Mouse (Mus musculus) heart, embryonic 13.5 days (tissue): ENCODE measurements around the gene Ctnna2. TPM values are rescaled to one million over a fixed set of nuclear protein-coding genes. Genes with fewer than 3 reads are reported as not detected.

Experiments
- ATAC-seq: fragments of 200-750 bp; cut with Nextera tagmentation; 2 replicates; pipeline ENCODE4 v1.8.0; 2017; ENCODE audit warnings: moderate TSS enrichment; ENCODE audit not compliant: insufficient number of reproducible peaks, low FRiP score, low TSS enrichment; ENCODE audit errors: extremely low read depth
- H3K27ac ChIP-seq: fragments of 300-500 bp; sonication (generic); replicated peaks from 2 replicates; pipeline ENCODE4 v1.5.1; 2015; ENCODE audit warnings: moderate library complexity, mild to moderate bottlenecking, inconsistent platforms
- H3K27me3 ChIP-seq: fragments of 300-500 bp; sonication (generic); replicated peaks from 2 replicates; pipeline ENCODE4 v1.6.1; 2015; ENCODE audit warnings: mild to moderate bottlenecking, inconsistent platforms
- H3K36me3 ChIP-seq: fragments of 300-500 bp; sonication (generic); 2 replicates; pipeline ENCODE4 v1.6.1; 2015; ENCODE audit warnings: mild to moderate bottlenecking, inconsistent platforms
- H3K4me1 ChIP-seq: fragments of 300-500 bp; sonication (generic); 2 replicates; pipeline ENCODE4 v1.6.1; 2015; ENCODE audit warnings: inconsistent platforms
- H3K4me2 ChIP-seq: fragments of 300-500 bp; sonication (generic); 2 replicates; pipeline ENCODE4 v1.6.1; 2015; ENCODE audit warnings: inconsistent platforms, mild to moderate bottlenecking, moderate library complexity
- H3K4me3 ChIP-seq: fragments of 300-500 bp; sonication (generic); 2 replicates; pipeline ENCODE4 v1.5.1; 2015; ENCODE audit warnings: moderate library complexity, mild to moderate bottlenecking, inconsistent platforms
- H3K9ac ChIP-seq: fragments of 300-500 bp; sonication (generic); 2 replicates; pipeline ENCODE4 v1.6.1; 2015; ENCODE audit warnings: inconsistent platforms, mild to moderate bottlenecking, moderate library complexity
- H3K9me3 ChIP-seq: fragments of 300-500 bp; sonication (generic); 2 replicates; pipeline ENCODE4 v1.6.1; 2016; ENCODE audit warnings: inconsistent platforms
- WGBS: fragments of 180-500 bp; shearing (Covaris S2); methylation state at CpG from one replicate; pipeline ENCODE4 v1.1.7; 2015; ENCODE audit warnings: mixed read lengths; 5-methylcytosine and 5-hydroxymethylcytosine counted together
- polyA plus RNA-seq: library from polyadenylated mRNA; unstranded; fragments of >200 nt; fragmentation: Nextera tagmentation; extraction: Ambion mirVana; gene quantifications from 2 replicates; pipeline ENCODE4 v1.2.1, GENCODE M21; 2015

The Ctnna2 gene
- polyA plus RNA-seq, 1 experiment from 2014 or later: 2.2 TPM

DNA sequence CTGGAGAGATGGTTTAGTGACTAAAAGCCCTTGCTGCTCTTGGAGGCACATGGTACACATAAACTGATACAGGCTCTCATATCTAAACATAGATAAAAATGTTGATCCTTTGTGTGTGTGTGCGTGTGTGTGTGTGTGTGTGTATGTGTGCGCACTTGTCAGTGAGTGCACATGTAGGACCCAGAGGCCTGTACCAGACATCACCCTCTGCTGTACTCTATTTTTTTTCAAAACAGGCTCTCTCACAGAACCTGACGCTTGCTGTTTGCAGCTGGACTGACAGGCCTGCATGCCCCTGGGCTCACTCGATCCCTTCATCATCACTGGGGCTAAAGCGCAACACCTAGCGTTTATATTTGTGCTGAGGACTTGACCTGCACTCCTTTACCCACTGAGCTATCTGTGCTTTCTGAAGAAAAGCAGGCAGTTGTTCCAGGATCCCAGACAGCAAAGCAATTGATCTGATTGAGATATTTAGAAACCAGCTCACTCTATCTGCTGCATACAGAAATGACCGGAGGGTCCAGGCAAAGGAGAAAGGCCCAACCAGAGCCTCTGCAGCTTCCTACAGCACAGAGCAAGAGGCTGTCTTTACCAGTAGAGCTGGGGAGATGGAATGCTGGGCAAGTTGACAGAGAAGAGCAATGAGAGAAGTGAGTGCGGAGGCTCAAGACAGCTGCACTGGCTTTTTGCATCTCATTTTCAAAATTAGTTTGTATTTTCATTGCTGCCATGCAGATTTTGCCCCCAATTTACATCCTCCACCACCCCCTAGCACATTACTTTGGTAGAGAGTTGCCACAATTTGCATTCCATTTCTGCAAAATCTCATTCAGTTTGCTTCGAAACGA is 870.2 kb downstream of the Ctnna2 start:
- no peak for ATAC-seq
- Histone ChIP-seq H3K9ac (no peak overlapping the region), H3K27ac (no peak overlapping the region), H3K4me1 (no peaks in the 10 kb centered on the region), H3K4me2 (no peak overlapping the region), H3K9me3 (no peaks in the 10 kb centered on the region), H3K27me3 (no peaks in the 10 kb centered on the region), H3K4me3 (no peak overlapping the region), H3K36me3 (no peaks in the 10 kb centered on the region)
- WGBS: 70% methylated on average over 10 of the region's 10 CpGs

DNA sequence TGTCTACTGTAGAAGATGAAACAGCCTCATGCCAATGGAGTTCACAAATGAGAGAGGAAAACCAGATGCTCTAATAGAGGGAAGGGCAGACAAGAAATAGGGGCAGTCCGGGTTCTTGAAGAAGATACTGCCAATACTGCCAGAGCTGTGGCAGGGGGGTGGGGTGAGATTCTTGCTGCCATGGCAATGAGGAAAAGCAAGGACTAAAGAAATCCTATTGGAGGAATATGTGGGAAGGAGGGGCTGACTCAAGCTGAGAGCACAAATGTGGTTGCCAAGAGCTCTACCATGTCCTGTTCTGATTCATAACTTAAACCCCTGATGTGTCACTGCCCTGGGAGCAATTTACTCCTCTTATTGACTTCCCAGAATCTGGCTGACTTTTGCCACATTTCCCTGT is 878.5 kb downstream of the Ctnna2 start:
- 24% methylated on average over 1 of the region's 1 CpGs for WGBS
- Histone ChIP-seq H3K4me2 (no peak overlapping the region), H3K36me3 (no peaks in the 10 kb centered on the region), H3K27ac (no peak overlapping the region), H3K9ac (no peak overlapping the region), H3K27me3 (no peaks in the 10 kb centered on the region), H3K4me1 (no peaks in the 10 kb centered on the region), H3K4me3 (no peak overlapping the region), H3K9me3 (no peaks in the 10 kb centered on the region)
- ATAC-seq: no peak

DNA sequence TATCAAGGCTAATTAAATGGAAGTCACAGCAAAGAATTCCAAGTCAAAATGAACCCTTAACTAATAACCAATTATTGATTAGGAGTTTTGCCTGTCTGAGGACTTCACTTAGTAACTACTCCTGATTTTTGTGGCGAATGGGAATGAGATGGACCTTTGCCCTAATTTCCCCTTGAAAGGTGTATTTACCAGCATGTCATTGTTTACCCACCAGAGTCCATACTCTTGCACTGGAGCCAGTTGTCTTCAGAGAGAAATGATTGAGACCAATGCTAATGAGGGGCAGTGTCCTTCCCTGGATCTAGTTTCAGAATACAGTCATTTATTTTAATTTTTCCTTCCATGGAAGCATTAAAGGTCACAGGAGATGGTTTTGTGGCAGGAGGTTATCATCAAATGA is 881.0 kb downstream of the Ctnna2 start:
- no peak overlapping the region for H3K9ac ChIP-seq
- no peak overlapping the region for H3K4me3 ChIP-seq
- H3K9me3 ChIP-seq: no peaks in the 10 kb centered on the region
- no peak overlapping the region for H3K27ac ChIP-seq
- H3K36me3 ChIP-seq: no peaks in the 10 kb centered on the region
- WGBS: 77% methylated on average over 1 of the region's 1 CpGs
- no peak for ATAC-seq
- H3K4me2 ChIP-seq: no peak overlapping the region
- H3K4me1 ChIP-seq: no peaks in the 10 kb centered on the region
- H3K27me3 ChIP-seq: no peaks in the 10 kb centered on the region

DNA sequence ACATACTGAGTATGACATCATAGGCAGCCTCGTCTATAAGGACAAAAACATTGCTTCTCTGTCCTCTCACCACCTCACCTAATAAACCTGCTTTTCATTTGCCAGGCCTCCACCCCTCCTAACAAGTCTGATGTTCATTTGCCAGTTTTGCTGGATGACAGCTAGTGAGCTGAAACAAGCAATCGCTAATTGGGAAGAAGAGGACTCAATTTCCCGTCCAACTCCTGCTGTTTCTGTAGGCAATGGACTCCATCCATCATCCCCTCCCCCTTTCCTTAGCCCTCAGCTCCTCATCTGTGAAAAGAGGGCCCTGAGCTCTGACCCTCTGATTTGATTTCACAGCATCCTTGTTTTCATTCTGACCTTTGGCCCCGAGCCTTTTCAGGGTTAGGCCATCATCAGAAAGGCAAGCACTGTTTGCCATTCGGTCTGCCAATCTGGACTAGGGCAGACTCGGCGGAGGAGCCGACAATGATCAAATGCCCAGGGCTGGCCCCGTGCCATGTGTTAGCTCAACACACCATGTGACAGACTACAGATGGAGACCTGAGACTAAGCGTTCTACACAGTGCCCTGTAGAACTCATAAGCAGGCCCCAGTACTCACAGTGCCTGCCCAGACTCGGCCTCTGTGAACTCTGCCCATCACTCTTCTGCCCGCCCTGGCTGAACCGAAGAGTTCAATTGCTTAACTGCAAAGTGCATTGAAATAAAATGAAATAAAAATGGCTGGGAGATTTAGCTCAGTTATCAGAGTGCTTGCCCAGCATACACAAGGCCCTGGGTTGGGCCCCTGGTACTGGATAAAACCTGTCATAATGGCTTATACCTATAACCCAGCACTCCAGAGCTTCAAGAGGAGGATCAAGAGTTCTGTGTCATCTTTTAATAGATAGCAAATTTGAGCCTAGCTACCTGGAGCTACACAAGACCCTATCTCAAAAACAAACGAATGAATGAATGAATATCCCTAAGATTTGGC is 903.8 kb downstream of the Ctnna2 start:
- Histone ChIP-seq H3K36me3 (no peaks in the 10 kb centered on the region), H3K4me2 (no peak overlapping the region), H3K4me3 (no peak overlapping the region), H3K27ac (no peak overlapping the region), H3K27me3 (no peaks in the 10 kb centered on the region), H3K9me3 (no peaks in the 10 kb centered on the region), H3K4me1 (no peaks in the 10 kb centered on the region), H3K9ac (no peak overlapping the region)
- no peak for ATAC-seq
- 68% methylated on average over 14 of the region's 14 CpGs for WGBS

DNA sequence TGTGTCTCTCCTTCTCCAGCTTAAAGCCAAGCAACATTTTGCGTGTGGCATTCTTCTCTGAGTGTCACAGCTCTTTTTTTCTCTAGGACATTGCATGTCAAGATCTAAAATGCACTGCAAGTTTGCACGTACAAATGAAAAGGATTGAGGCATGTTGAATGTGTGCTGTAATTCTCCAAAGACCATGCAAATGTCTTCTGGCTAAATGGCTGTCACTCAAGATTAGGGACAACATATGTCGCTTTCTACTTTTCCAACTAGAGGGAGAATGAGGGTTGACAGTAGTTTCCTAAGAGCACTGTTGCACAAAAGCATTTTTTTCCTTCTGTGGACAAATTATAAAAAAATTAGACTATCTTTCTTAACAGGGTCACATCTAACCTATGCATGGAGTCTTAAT is 909.9 kb downstream of the Ctnna2 start:
- WGBS: 74% methylated on average over 3 of the region's 3 CpGs
- H3K36me3 ChIP-seq: no peaks in the 10 kb centered on the region
- H3K4me2 ChIP-seq: no peak overlapping the region
- H3K27me3 ChIP-seq: no peaks in the 10 kb centered on the region
- H3K9ac ChIP-seq: no peak overlapping the region
- no peaks in the 10 kb centered on the region for H3K4me1 ChIP-seq
- no peaks in the 10 kb centered on the region for H3K9me3 ChIP-seq
- H3K27ac ChIP-seq: no peak overlapping the region
- ATAC-seq: no peak
- no peak overlapping the region for H3K4me3 ChIP-seq

DNA sequence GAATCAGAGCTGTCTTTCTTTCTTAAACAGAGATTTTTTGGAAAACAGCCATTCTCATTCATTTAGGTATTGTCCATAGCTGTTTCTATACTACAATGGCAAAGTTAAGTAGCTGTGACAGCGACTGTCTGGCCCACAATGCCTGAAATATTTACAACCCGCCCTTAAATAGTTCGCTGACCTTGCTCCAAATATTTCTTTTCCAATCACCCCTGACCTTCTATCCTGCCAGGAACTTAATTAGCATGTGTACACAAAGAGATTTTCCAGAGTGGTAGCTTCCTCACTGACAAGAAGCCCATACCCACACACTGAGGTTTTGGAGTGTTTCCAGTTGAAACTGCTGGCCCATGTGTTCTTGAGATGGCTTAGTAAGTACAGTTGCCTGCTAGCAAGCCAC is 928.8 kb downstream of the Ctnna2 start:
- WGBS: 57% methylated on average over 3 of the region's 3 CpGs
- no peaks in the 10 kb centered on the region for H3K4me1 ChIP-seq
- no peaks in the 10 kb centered on the region for H3K9me3 ChIP-seq
- H3K4me3 ChIP-seq: no peak overlapping the region
- no peaks in the 10 kb centered on the region for H3K27me3 ChIP-seq
- H3K9ac ChIP-seq: no peak overlapping the region
- H3K27ac ChIP-seq: no peak overlapping the region
- ATAC-seq: no peak
- no peaks in the 10 kb centered on the region for H3K36me3 ChIP-seq
- no peak overlapping the region for H3K4me2 ChIP-seq

DNA sequence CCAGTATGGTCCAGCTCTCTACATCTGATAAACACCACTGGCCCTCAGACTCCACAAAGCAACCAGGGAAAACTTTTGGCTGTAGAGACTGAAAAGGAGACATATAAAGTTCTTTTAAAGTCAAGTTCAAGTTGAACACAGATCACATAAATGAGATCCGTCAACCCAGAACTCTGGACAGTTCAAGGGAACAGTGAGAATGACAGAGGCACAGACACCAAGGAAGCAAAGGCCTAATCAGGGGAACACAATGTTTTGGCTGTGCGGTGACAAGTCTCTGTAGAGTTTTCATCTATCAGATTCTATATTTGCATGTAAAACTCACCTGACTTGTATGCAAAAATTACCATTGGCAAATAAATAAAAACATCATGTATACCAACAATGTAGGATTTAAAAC is 929.3 kb downstream of the Ctnna2 start:
- Histone ChIP-seq H3K4me2 (no peak overlapping the region), H3K4me1 (no peaks in the 10 kb centered on the region), H3K36me3 (no peaks in the 10 kb centered on the region), H3K9me3 (no peaks in the 10 kb centered on the region), H3K27me3 (no peaks in the 10 kb centered on the region), H3K9ac (no peak overlapping the region), H3K4me3 (no peak overlapping the region), H3K27ac (no peak overlapping the region)
- 78% methylated on average over 2 of the region's 2 CpGs for WGBS
- no peak for ATAC-seq

DNA sequence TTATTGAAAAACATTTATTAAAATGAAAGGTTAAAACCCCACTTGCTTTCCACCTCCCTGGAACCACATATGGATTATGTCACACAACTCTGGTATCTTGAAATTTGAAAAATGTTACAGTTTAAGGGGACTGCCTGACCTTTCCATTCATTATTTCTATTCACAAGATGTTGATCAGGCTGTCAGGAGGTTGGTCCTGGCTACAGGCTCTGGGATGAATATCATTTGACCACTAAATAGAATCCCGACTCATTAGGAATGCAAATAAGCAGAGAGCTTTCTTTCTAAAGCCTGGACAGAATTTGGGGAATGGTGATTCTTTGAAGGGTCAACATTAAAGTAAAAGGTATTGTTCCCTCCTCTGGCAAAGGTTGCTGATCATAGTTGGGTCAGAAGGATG is 931.9 kb downstream of the Ctnna2 start:
- H3K9ac ChIP-seq: no peak overlapping the region
- 49% methylated on average over 1 of the region's 1 CpGs for WGBS
- H3K27me3 ChIP-seq: no peaks in the 10 kb centered on the region
- no peaks in the 10 kb centered on the region for H3K9me3 ChIP-seq
- no peak overlapping the region for H3K27ac ChIP-seq
- no peak for ATAC-seq
- no peaks in the 10 kb centered on the region for H3K36me3 ChIP-seq
- no peak overlapping the region for H3K4me3 ChIP-seq
- H3K4me1 ChIP-seq: no peaks in the 10 kb centered on the region
- H3K4me2 ChIP-seq: no peak overlapping the region

DNA sequence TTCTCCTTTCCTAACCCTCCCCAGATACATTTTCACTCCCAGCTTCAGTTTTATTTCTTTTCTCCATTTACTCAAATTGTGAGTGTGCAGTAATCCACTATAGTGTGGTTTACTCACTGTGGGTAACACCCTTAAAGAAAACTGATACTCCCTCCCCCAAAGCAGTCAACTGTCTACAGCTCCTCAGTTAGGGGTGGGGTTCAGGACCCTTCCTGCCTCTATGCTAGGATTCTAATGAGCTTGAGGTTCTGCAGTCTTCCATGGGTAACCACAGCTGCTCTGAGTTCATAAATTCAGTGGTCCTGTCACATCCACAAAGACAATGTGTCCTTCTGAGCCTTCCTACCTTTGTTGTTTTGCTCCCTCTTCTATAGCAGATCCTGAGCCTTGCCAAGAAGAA is 954.4 kb downstream of the Ctnna2 start:
- H3K27ac ChIP-seq: no peak overlapping the region
- no peak overlapping the region for H3K4me3 ChIP-seq
- H3K9me3 ChIP-seq: no peaks in the 10 kb centered on the region
- H3K36me3 ChIP-seq: no peaks in the 10 kb centered on the region
- no peaks in the 10 kb centered on the region for H3K4me1 ChIP-seq
- H3K9ac ChIP-seq: no peak overlapping the region
- no peaks in the 10 kb centered on the region for H3K27me3 ChIP-seq
- ATAC-seq: no peak
- no peak overlapping the region for H3K4me2 ChIP-seq

DNA sequence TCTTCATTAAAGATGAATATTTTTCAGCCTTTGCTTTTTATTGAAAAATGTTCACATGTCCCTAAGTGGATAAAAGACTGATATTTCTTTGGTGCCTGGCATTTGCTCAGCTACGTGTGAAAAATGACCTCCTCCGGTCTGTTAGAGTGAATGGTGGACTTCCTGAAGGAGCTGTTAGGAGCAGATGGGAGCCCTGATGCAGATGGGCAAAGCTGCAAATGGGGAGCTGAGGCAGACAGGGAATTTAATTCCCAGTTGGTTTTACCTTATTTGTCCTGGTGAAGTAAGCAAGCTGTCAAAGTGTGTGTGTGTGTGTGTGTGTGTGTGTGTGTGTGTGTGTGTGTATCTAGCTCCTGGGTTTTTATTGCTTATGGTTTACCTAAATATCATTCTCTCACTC is 966.3 kb downstream of the Ctnna2 start:
- H3K4me3 ChIP-seq: no peak overlapping the region
- H3K4me2 ChIP-seq: no peak overlapping the region
- no peaks in the 10 kb centered on the region for H3K36me3 ChIP-seq
- H3K9ac ChIP-seq: no peak overlapping the region
- no peaks in the 10 kb centered on the region for H3K27me3 ChIP-seq
- WGBS: 65% methylated on average over 2 of the region's 2 CpGs
- H3K27ac ChIP-seq: no peak overlapping the region
- no peak for ATAC-seq
- no peaks in the 10 kb centered on the region for H3K4me1 ChIP-seq
- H3K9me3 ChIP-seq: no peaks in the 10 kb centered on the region

DNA sequence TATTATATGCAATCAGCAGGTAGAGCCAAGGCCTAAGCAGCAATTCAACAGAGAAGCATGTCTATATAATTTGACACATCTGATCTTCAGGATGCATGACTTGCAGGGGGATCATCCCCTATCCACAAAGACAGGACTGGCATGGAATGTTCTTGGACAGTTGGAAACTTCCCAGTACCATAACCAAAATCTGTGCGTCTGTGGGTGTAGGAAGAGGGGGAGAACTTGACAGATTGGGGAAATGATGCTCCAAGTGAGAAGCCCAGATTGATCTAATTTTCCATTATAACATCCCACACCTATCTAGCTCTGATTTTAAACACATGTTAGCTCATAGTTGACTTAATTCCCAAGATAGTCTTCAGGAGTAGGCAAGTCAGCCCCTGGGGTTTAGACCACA is 968.5 kb downstream of the Ctnna2 start:
- Histone ChIP-seq H3K9me3 (no peaks in the 10 kb centered on the region), H3K4me3 (no peak overlapping the region), H3K4me2 (no peak overlapping the region), H3K27me3 (no peaks in the 10 kb centered on the region), H3K4me1 (no peaks in the 10 kb centered on the region), H3K27ac (no peak overlapping the region), H3K36me3 (no peaks in the 10 kb centered on the region), H3K9ac (no peak overlapping the region)
- WGBS: 77% methylated on average over 1 of the region's 1 CpGs
- ATAC-seq: no peak
